Comparison of ENCODE assay signal across 7 mouse cellular contexts in genomic region chr2:153609548-153609947, GRCm38 (mm10). TPM values are rescaled to one million over a fixed set of nuclear protein-coding genes. Genes with fewer than 3 reads are reported as not detected.
DNase-seq lines count a peak whose midpoint lies in the region; ATAC-seq lines count a peak whose summit lies in the region.

No protein-coding gene starts in this region.

- H3K36me3 ChIP-seq in embryonic facial prominence, embryonic 10.5 days (replicated peaks): no peaks in the 10 kb centered on the region
- H3K36me3 ChIP-seq in intestine, embryonic 16.5 days (ENCODE audit: control insufficient read depth, insufficient read depth, low read length): no peaks in the 10 kb centered on the region
- no peaks in the 10 kb centered on the region for H3K36me3 ChIP-seq in midbrain, embryonic 11.5 days (ENCODE audit: control insufficient read depth, insufficient read depth, low read length)

- ATAC-seq in intestine, embryonic 16.5 days: peak; percentile 68
- ATAC-seq in midbrain, embryonic 11.5 days (ENCODE audit: low FRiP score): peak; percentile 88

- H3K4me2 ChIP-seq in intestine, embryonic 16.5 days (ENCODE audit: low read depth, low read length): no peak overlapping the region
- H3K4me2 ChIP-seq in midbrain, embryonic 11.5 days: no peak overlapping the region

- no peaks in the 10 kb centered on the region for H3K9me3 ChIP-seq in embryonic facial prominence, embryonic 10.5 days
- no peaks in the 10 kb centered on the region for H3K9me3 ChIP-seq in intestine, embryonic 16.5 days (ENCODE audit: control insufficient read depth, low read length)
- H3K9me3 ChIP-seq in midbrain, embryonic 11.5 days (ENCODE audit: control insufficient read depth, low read length): no peaks in the 10 kb centered on the region

- H3K9ac ChIP-seq in intestine, embryonic 16.5 days (ENCODE audit: low read depth, low read length): peak overlapping the region; percentile 19; the same call in 1 of the 2 replicates
- H3K9ac ChIP-seq in midbrain, embryonic 11.5 days (ENCODE audit: low read length): 0 out of 2 replicates have a peak overlapping the region, but pooled peaks have one; percentile 5

- WGBS in embryonic facial prominence, embryonic 10.5 days: 7% methylated on average over 9 of the region's 9 CpGs
- 15% methylated on average over 9 of the region's 9 CpGs for WGBS in intestine, embryonic 16.5 days
- 3% methylated on average over 9 of the region's 9 CpGs for WGBS in midbrain, embryonic 11.5 days

- no peaks in the 10 kb centered on the region for H3K27me3 ChIP-seq in embryonic facial prominence, embryonic 10.5 days (replicated peaks; ENCODE audit: low read depth, poor library complexity, severe bottlenecking)
- no peaks in the 10 kb centered on the region for H3K27me3 ChIP-seq in intestine, embryonic 16.5 days (replicated peaks; ENCODE audit: control insufficient read depth, insufficient read depth, low read length)
- H3K27me3 ChIP-seq in midbrain, embryonic 11.5 days (ENCODE audit: control insufficient read depth, insufficient read depth, low read length): no peaks in the 10 kb centered on the region

- H3K4me3 ChIP-seq in embryonic facial prominence, embryonic 10.5 days: peak overlapping the region; percentile 28
- H3K4me3 ChIP-seq in intestine, embryonic 16.5 days (ENCODE audit: low read length): no peak overlapping the region
- no peak overlapping the region for H3K4me3 ChIP-seq in midbrain, embryonic 11.5 days (ENCODE audit: low read depth, low read length)

- DNase-seq in adrenal gland, adult 8-10 months: peak; percentile 90
- peak; percentile 91 for DNase-seq in embryonic facial prominence, embryonic 10.5 days (ENCODE audit: low spot score)
- peak; percentile 69 for DNase-seq in gonadal fat pad, adult 2 months (ENCODE audit: low read depth)
- peak; percentile 71 to 79 for DNase-seq in left cerebral cortex, postnatal 36 days (ENCODE audit: low spot score in 2 of 2)
- peak; percentile 98 for DNase-seq in midbrain, embryonic 11.5 days (ENCODE audit: low spot score, missing footprints)
- peak; percentile 68 for DNase-seq in spleen, adult 12 weeks (ENCODE audit: low spot score)

- intact Hi-C loops in left cerebral cortex, postnatal 36 days (cut with DNase I): no loop called here

- H3K4me1 ChIP-seq in embryonic facial prominence, embryonic 10.5 days: peaks cover 43% of the 10 kb centered on the region
- peaks cover 22% of the 10 kb centered on the region for H3K4me1 ChIP-seq in intestine, embryonic 16.5 days (ENCODE audit: control insufficient read depth, insufficient read depth, low read length)
- H3K4me1 ChIP-seq in midbrain, embryonic 11.5 days (ENCODE audit: control insufficient read depth, insufficient read depth, low read length): peaks cover 11% of the 10 kb centered on the region; the same call in 1 of the 2 replicates

- peak overlapping the region; percentile 87 for H3K27ac ChIP-seq in embryonic facial prominence, embryonic 10.5 days (replicated peaks)
- H3K27ac ChIP-seq in intestine, embryonic 16.5 days (ENCODE audit: low read length): no peak overlapping the region
- no peak overlapping the region for H3K27ac ChIP-seq in midbrain, embryonic 11.5 days (ENCODE audit: low read depth, low read length)

RNA-seq across cellular contexts. Expression of gene Commd7, which starts 23.0 kb away (rescaled TPM):
- 10 to 100 TPM; 39.0 to 48.0 (median 45.0) TPM for total RNA-seq in adrenal gland, adult 8-10 months (2022)
- 72.2 and 74.3 TPM in 2 replicates for polyA plus RNA-seq in embryonic facial prominence, embryonic 10.5 days (2016; fragmentation: Nextera tagmentation; extraction: Ambion mirVana)
- 17.0 and 19.3 TPM in 2 replicates for polyA plus RNA-seq in gonadal fat pad, adult 2 months (2012; rRNA removed)
- polyA plus RNA-seq in intestine, embryonic 16.5 days (2015; fragmentation: Nextera tagmentation; extraction: Ambion mirVana): 84.5 and 88.4 TPM in 2 replicates
- total RNA-seq in left cerebral cortex, postnatal 36 days (2021): 10 to 100 TPM; 27.6 to 32.0 TPM
- polyA plus RNA-seq in midbrain, embryonic 11.5 days (2014; fragmentation: Nextera tagmentation; extraction: Ambion mirVana): 64.9 and 65.4 TPM in 2 replicates

RNA-seq across cellular contexts. Expression of gene Dnmt3b, which starts 39.7 kb away (rescaled TPM):
- 1 to 10 TPM; 2.1 to 3.9 (median 2.8) TPM for total RNA-seq in adrenal gland, adult 8-10 months (2022)
- 26.5 and 30.2 TPM in 2 replicates for polyA plus RNA-seq in embryonic facial prominence, embryonic 10.5 days (2016; fragmentation: Nextera tagmentation; extraction: Ambion mirVana)
- polyA plus RNA-seq in gonadal fat pad, adult 2 months (2012; rRNA removed): 1.9 and 2.2 TPM in 2 replicates
- polyA plus RNA-seq in intestine, embryonic 16.5 days (2015; fragmentation: Nextera tagmentation; extraction: Ambion mirVana): 6.4 and 7.8 TPM in 2 replicates
- total RNA-seq in left cerebral cortex, postnatal 36 days (2021): 1 to 10 TPM in 1 of 2 experiments, under 1 TPM in 1; 0.86 to 1.4 TPM
- polyA plus RNA-seq in midbrain, embryonic 11.5 days (2014; fragmentation: Nextera tagmentation; extraction: Ambion mirVana): 12.7 and 12.9 TPM in 2 replicates
